Mouse (Mus musculus): ENCODE measurements around the gene Csad.

The Csad gene

GRCm38 (mm10) chr15:102204674-102205505 is at the start of gene Csad:
Gene Csad, minus strand, starts transcription at chr15:102204724.
- DNase-seq (ENCODE audit: low read depth, low spot score): no peak

DNA sequence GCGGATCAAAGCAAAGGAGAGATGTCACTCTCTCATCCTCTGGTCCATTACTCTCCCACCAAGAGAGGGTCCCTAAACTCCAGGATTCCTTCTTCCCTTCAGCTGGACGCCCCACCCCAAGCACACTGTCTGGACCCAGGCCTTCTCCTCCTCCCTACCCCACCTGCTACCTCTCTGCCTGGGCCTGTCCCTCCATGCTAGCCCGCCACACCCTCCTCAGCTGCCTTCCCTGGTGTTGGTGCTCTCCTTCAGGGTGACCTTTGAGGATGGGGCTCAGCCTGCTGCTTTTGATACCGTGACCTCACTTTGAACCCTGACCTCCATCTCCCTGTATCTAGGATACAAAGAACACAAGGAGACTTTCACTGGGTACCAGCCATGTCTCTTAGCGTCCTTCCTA is 46.0 kb upstream of the Csad start:
- DNase-seq (ENCODE audit: low read depth, low spot score): no peak

GRCm38 (mm10) chr15:102249967-102250366 is 45.4 kb upstream of the Csad start:
- no peak for DNase-seq (ENCODE audit: low read depth, low spot score)

DNA sequence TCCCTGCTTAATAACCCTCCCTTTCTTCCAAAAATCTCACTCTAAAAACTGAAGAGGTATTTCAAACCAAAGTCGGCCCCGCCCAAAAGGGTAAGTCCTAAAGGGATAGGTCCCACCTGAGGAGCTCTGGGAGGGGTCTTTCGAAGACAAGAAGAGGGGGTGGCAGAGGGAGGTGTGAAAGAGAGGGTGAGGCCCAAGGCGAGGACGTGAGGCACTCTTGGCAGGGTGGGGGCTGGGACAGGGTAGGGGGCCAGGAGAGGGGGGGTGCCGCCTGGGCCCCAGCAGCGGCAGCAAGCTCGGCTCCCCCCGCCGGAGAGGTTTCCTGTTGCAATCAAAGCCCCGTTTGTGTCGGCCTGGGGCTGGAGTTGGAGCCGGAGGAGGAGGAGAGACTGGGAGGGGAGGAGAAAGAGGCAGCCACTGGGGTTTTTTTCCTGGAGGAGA is 44.7 kb upstream of the Csad start:
- DNase-seq (ENCODE audit: low read depth, low spot score): no peak

DNA sequence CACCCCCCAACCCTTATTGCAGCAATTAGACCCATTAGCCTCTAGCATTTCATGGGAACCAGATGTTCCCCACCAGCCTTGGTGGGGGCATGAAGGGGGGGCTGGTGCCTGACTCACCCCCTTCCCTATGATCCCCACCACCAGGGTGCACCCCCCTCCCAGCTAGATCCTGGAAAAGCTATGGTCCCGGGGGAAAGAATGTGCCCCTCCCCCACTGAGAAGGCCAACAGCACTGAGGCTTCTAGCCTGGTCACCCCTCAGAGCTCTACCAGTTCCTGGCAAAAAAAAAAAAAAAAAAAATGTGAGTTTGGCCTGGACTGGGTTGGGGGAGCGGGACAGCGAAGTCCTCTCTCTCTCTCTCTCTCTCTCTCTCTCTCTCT is 44.3 kb upstream of the Csad start:
- no peak for DNase-seq (ENCODE audit: low read depth, low spot score)

GRCm38 (mm10) chr15:102248131-102248811 is 43.7 kb upstream of the Csad start:
- DNase-seq (ENCODE audit: low read depth, low spot score): no peak

DNA sequence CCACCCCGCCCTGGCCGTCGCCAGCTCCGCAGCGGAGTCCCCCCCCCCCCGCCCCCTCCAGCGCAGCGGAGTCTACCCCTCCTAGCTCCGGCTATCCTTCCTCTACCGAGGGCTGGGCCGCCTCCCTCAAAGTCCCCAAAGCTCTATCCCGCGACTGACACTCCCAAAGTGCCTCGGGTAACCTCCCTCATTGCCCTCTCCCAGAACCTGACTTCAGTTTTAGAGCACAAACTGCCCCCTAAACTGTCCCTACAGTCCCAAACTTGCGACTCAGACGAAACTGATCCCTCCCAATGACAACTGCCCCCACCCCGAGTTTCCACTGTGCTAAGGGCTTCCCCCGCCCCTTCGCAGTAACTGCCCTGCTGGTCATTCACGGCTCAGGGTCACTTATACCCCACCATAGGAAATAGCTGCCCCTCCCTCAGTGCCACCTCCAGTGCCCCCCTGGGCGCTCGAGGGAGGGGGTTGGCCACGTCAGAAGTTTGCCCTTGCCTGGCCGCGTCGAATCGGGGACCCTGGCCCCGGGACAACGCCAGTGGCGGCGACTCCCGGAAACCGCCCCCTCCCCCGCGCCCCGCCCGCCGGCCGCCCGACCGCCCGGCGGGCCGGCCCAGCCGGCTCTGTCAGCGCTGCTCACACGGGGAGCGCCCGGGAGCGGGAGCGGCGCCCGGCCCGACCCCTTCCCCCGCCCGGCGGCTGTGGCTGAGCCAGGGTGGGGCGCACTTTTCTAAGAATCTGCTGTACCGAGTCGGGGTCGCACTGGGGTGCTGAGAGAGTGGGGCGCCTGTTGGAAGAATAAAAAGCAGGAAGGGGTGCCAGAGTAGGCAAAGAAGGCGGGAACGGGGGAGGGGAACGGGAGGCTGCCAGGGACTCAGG is 43.0 kb upstream of the Csad start:
- DNase-seq (ENCODE audit: low read depth, low spot score): no peak

DNA sequence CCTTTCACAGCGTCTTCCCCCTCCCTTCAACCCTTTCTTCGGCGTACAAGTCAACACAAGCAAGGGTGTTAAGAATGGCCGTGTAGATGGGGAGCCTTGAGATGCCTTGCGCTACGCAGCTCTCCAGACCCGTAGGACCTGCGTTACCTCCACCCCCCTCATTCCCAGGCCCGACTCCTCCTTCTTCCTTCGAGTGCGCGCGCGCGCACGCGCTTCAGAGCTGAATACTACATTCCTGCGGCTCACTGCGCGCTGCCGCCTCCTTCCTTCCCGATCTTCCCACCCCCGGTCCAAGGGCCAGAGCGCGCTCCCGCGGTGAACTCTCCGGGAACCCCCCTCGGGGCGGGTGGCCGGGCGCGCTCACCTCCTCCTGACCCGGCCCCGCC is 42.3 kb upstream of the Csad start:
- no peak for DNase-seq (ENCODE audit: low read depth, low spot score)

- no peak for DNase-seq (ENCODE audit: low read depth, low spot score)
Observed at GRCm38 (mm10) chr15:102245891-102246741, 41.6 kb upstream of the Csad start.

- no peak for DNase-seq (ENCODE audit: low read depth, low spot score)
Observed at GRCm38 (mm10) chr15:102245461-102245881, 40.9 kb upstream of the Csad start.

- DNase-seq (ENCODE audit: low read depth, low spot score): no peak
Observed at GRCm38 (mm10) chr15:102244306-102245191, 40.0 kb upstream of the Csad start.

DNA sequence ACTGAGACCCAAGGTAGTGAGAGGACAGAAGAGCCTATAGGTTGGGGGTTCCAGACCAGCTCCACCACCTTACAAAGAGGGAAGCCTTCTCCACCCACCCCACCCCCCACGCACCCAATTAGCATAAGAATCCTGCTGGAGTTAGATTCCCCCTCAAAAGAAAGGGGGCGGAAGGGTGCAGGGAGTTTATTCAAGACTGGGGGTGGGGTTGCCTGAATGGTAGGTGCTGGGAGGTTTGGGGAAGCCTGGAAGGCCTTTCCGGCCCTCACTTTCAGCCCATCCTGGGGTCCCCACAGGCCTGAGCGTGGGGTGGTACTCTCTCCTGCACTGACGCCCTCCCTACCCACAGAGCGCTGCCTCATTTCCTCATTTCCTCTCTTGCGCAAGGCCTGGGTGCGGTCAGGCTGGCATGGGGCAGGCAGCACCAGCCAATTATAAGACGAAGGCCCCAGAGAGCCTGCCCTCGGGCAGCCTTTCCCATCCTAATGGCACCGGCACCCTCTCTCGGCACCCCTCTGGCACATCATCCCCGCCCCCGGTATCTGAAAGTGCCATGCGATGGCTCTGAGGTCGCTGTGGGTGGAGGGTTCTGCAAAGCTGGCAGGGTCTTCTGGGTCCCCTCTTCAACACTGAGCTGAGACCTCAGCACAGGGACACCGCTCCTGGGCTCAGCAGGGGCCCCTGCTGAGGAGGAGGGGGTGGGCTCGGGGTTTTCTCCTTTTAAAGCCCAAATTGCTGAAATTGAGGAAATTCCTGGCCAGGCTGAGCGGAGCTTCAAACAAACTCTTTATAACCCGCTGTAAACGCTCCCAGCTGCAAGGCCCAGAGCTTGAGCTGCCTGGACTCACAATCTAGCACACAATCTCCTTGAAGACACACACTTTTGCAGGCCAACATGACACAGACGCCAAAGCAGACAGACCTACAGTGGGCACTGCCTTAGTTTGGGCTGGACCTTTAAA is 39.0 kb upstream of the Csad start:
- no peak for DNase-seq (ENCODE audit: low read depth, low spot score)

- no peak for DNase-seq (ENCODE audit: low read depth, low spot score)
Observed at GRCm38 (mm10) chr15:102242404-102243228, 38.1 kb upstream of the Csad start.

DNA sequence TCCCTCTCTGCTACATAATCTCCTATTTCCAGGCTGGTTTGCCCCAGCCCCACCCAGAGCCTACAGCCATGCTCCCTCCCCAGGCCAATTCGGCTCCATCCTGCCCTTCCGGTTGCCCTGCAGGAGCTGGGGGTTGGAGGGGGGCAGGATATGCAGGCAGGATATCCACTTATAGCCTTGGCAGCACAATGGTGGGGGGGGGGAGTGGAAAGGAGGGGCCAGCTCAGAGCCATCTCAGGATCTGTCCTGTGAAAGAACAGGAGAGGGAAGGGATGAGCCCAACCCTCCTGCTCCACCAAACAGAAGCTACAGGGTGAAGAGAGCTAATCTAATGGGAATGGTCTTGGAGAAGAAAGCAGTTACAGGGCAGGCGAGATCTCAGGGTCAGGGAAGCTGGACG is 36.1 kb upstream of the Csad start:
- no peak for DNase-seq (ENCODE audit: low read depth, low spot score)

DNA sequence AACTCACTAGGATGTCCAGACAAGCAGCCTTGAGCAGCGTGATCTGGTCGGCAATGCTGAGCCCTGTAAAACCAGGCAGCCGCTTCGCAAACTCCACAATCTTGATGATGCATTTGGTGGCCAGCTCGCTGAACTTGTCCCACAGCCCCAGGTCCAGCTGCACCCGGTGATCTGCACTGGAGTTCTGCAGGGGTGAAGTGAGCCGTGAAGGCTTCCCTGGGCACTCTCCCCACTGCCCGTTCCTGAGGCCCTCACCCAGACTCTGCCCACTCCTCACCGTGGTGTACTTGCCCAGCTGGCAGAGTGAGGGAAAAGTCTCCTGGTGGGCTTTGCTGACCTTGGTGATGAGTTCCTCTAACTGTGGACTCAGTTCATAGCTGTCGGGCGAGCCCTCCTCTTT is 35.3 kb upstream of the Csad start:
- no peak for DNase-seq (ENCODE audit: low read depth, low spot score)

- DNase-seq (ENCODE audit: low read depth, low spot score): peak; percentile 12
Observed at GRCm38 (mm10) chr15:102239260-102239590, 34.7 kb upstream of the Csad start.

- DNase-seq (ENCODE audit: low read depth, low spot score): no peak
Observed at GRCm38 (mm10) chr15:102238543-102239259, 34.2 kb upstream of the Csad start.

Data from c-Kit-negative CD71-positive TER-119-positive erythroid progenitor cells, embryonic 14.5 days (primary cell).